Mouse (Mus musculus): ENCODE results near the gene She. TPM values are rescaled to one million over a fixed set of nuclear protein-coding genes. Genes with fewer than 3 reads are reported as not detected.
A peak's percentile ranks its signal among the peaks of the same experiment; 100 is the strongest.
"Not testable (repeated sequence)": the region's sequence is repeated elsewhere in the genome, so short reads cannot be mapped to it uniquely, and the experiment has no call there.

She gene
- polyA plus RNA-seq, 1 experiment from 2014 or later, result 5.4 TPM

- DNase-seq (ENCODE audit: low spot score), result no peak
- 9% methylated on average over 4 of the region's 4 CpGs for WGBS
- H3K27me3 ChIP-seq (ENCODE audit: insufficient read depth, poor library complexity, severe bottlenecking), result no peaks in the 10 kb centered on the region
- no peak overlapping the region for H3K4me3 ChIP-seq
- peaks cover 12% of the 10 kb centered on the region for H3K4me1 ChIP-seq
- H3K27ac ChIP-seq, result no peak overlapping the region
- H3K9me3 ChIP-seq, result no peaks in the 10 kb centered on the region
- H3K36me3 ChIP-seq, result peaks cover 10% of the 10 kb centered on the region; the same call in 1 of the 2 replicates
Observed at GRCm38 (mm10) chr3:89858123-89858522, 27.0 kb downstream of the She start.

GRCm38 (mm10) chr3:89858888-89859287, 27.7 kb downstream of the She start:
- H3K4me3 ChIP-seq, result no peak overlapping the region
- H3K27me3 ChIP-seq (ENCODE audit: insufficient read depth, poor library complexity, severe bottlenecking), result no peaks in the 10 kb centered on the region
- H3K36me3 ChIP-seq, result peaks cover 10% of the 10 kb centered on the region; the same call in 1 of the 2 replicates
- WGBS, result 69% methylated on average over 8 of the region's 8 CpGs
- no peak overlapping the region for H3K27ac ChIP-seq
- H3K4me1 ChIP-seq, result peaks cover 12% of the 10 kb centered on the region
- DNase-seq (ENCODE audit: low spot score), result no peak
- no peaks in the 10 kb centered on the region for H3K9me3 ChIP-seq

- Histone ChIP-seq H3K4me1 (peaks cover 7% of the 10 kb centered on the region; the same call in 1 of the 2 replicates), H3K9me3 (no peaks in the 10 kb centered on the region), H3K36me3 (peaks cover 10% of the 10 kb centered on the region; the same call in 1 of the 2 replicates), H3K27me3 (ENCODE audit: insufficient read depth, poor library complexity, severe bottlenecking) (no peaks in the 10 kb centered on the region), H3K27ac (no peak overlapping the region), H3K4me3 (no peak overlapping the region)
- WGBS, result 65% methylated on average over 3 of the region's 3 CpGs
- DNase-seq (ENCODE audit: low spot score), result no peak
Observed at GRCm38 (mm10) chr3:89859936-89860335, 28.8 kb downstream of the She start.

- WGBS, result 68% methylated on average over 3 of the region's 3 CpGs
Observed at GRCm38 (mm10) chr3:89860343-89860742, 29.2 kb downstream of the She start.

GRCm38 (mm10) chr3:89861070-89861469, 29.9 kb downstream of the She start:
- H3K27ac ChIP-seq, result 0 out of 2 replicates have a peak overlapping the region, but pooled peaks have one; percentile 16
- peaks cover 10% of the 10 kb centered on the region; the same call in 1 of the 2 replicates for H3K36me3 ChIP-seq
- DNase-seq (ENCODE audit: low spot score), result no peak
- peaks cover 9% of the 10 kb centered on the region; the same call in 1 of the 2 replicates for H3K4me1 ChIP-seq
- no peaks in the 10 kb centered on the region for H3K9me3 ChIP-seq
- no peak overlapping the region for H3K4me3 ChIP-seq
- 28% methylated on average over 4 of the region's 4 CpGs for WGBS
- no peaks in the 10 kb centered on the region for H3K27me3 ChIP-seq (ENCODE audit: insufficient read depth, poor library complexity, severe bottlenecking)

More at GRCm38 (mm10) chr3:89860343-89860742, 29.2 kb downstream of the She start:
- Histone ChIP-seq H3K4me3 (no peak overlapping the region), H3K9me3 (no peaks in the 10 kb centered on the region), H3K27me3 (ENCODE audit: insufficient read depth, poor library complexity, severe bottlenecking) (no peaks in the 10 kb centered on the region), H3K27ac (no peak overlapping the region), H3K4me1 (peaks cover 9% of the 10 kb centered on the region; the same call in 1 of the 2 replicates), H3K36me3 (peaks cover 10% of the 10 kb centered on the region; the same call in 1 of the 2 replicates)
- DNase-seq (ENCODE audit: low spot score), result no peak

- Histone ChIP-seq H3K27me3 (ENCODE audit: insufficient read depth, poor library complexity, severe bottlenecking) (no peaks in the 10 kb centered on the region), H3K4me3 (no peak overlapping the region), H3K9me3 (no peaks in the 10 kb centered on the region), H3K4me1 (peaks cover 9% of the 10 kb centered on the region; the same call in 1 of the 2 replicates), H3K27ac (no peak overlapping the region), H3K36me3 (peaks cover 5% of the 10 kb centered on the region; the same call in 1 of the 2 replicates)
- no peak for DNase-seq (ENCODE audit: low spot score)
- WGBS, result 53% methylated on average over 8 of the region's 8 CpGs
Observed at GRCm38 (mm10) chr3:89862182-89862761, 31.1 kb downstream of the She start.

GRCm38 (mm10) chr3:89863276-89863675, 32.1 kb downstream of the She start:
- H3K4me1 ChIP-seq, result peaks cover 14% of the 10 kb centered on the region
- DNase-seq (ENCODE audit: low spot score); H3K36me3 ChIP-seq; H3K4me3 ChIP-seq; H3K27ac ChIP-seq; H3K27me3 ChIP-seq (ENCODE audit: insufficient read depth, poor library complexity, severe bottlenecking); H3K9me3 ChIP-seq: not testable (repeated sequence)
- WGBS, result 83% methylated on average over 3 of the region's 3 CpGs

- Histone ChIP-seq H3K4me1 (peaks cover 20% of the 10 kb centered on the region), H3K36me3 (no peaks in the 10 kb centered on the region), H3K27me3 (ENCODE audit: insufficient read depth, poor library complexity, severe bottlenecking) (no peaks in the 10 kb centered on the region), H3K9me3 (no peaks in the 10 kb centered on the region), H3K27ac (no peak overlapping the region), H3K4me3 (no peak overlapping the region)
- WGBS, result 66% methylated on average over 9 of the region's 9 CpGs
- no peak for DNase-seq (ENCODE audit: low spot score)
Observed at GRCm38 (mm10) chr3:89863716-89864509, 32.7 kb downstream of the She start.

- 61% methylated on average over 6 of the region's 6 CpGs for WGBS
- DNase-seq (ENCODE audit: low spot score), result no peak
Observed at GRCm38 (mm10) chr3:89865020-89865419, 33.9 kb downstream of the She start.

GRCm38 (mm10) chr3:89865764-89866163, 34.6 kb downstream of the She start:
- H3K4me1 ChIP-seq, result peaks cover 31% of the 10 kb centered on the region
- H3K27me3 ChIP-seq (ENCODE audit: insufficient read depth, poor library complexity, severe bottlenecking), result no peaks in the 10 kb centered on the region
- WGBS, result 71% methylated on average over 4 of the region's 4 CpGs
- H3K27ac ChIP-seq, result no peak overlapping the region
- no peak overlapping the region for H3K4me3 ChIP-seq
- H3K9me3 ChIP-seq, result no peaks in the 10 kb centered on the region
- no peak for DNase-seq (ENCODE audit: low spot score)
- H3K36me3 ChIP-seq, result no peaks in the 10 kb centered on the region

More at GRCm38 (mm10) chr3:89865020-89865419, 33.9 kb downstream of the She start:
- Histone ChIP-seq H3K27me3 (ENCODE audit: insufficient read depth, poor library complexity, severe bottlenecking) (no peaks in the 10 kb centered on the region), H3K4me1 (peaks cover 27% of the 10 kb centered on the region), H3K27ac (no peak overlapping the region), H3K36me3 (no peaks in the 10 kb centered on the region), H3K4me3 (no peak overlapping the region), H3K9me3 (no peaks in the 10 kb centered on the region)

- H3K9me3 ChIP-seq, result no peaks in the 10 kb centered on the region
- no peak overlapping the region for H3K4me3 ChIP-seq
- H3K4me1 ChIP-seq, result peaks cover 30% of the 10 kb centered on the region
- H3K27me3 ChIP-seq (ENCODE audit: insufficient read depth, poor library complexity, severe bottlenecking), result no peaks in the 10 kb centered on the region
- H3K27ac ChIP-seq, result no peak overlapping the region
- WGBS, result 76% methylated on average over 4 of the region's 4 CpGs
- no peaks in the 10 kb centered on the region for H3K36me3 ChIP-seq
- no peak for DNase-seq (ENCODE audit: low spot score)
Observed at GRCm38 (mm10) chr3:89867651-89868050, 36.5 kb downstream of the She start.

- peak overlapping the region; percentile 44; the same call in 1 of the 2 replicates for H3K27ac ChIP-seq
- H3K4me3 ChIP-seq, result 0 out of 2 replicates have a peak overlapping the region, but pooled peaks have one; percentile 2
- no peaks in the 10 kb centered on the region for H3K36me3 ChIP-seq
- H3K4me1 ChIP-seq, result peaks cover 30% of the 10 kb centered on the region
- peak; percentile 87 for DNase-seq (ENCODE audit: low spot score)
- 10% methylated on average over 7 of the region's 7 CpGs for WGBS
- no peaks in the 10 kb centered on the region for H3K9me3 ChIP-seq
- H3K27me3 ChIP-seq (ENCODE audit: insufficient read depth, poor library complexity, severe bottlenecking), result no peaks in the 10 kb centered on the region
Observed at GRCm38 (mm10) chr3:89868357-89868756, 37.2 kb downstream of the She start.

- DNase-seq (ENCODE audit: low spot score), result no peak
- no peaks in the 10 kb centered on the region for H3K9me3 ChIP-seq
- H3K27me3 ChIP-seq (ENCODE audit: insufficient read depth, poor library complexity, severe bottlenecking), result no peaks in the 10 kb centered on the region
- H3K36me3 ChIP-seq, result no peaks in the 10 kb centered on the region
- H3K27ac ChIP-seq, result no peak overlapping the region
- H3K4me1 ChIP-seq, result peaks cover 30% of the 10 kb centered on the region
- H3K4me3 ChIP-seq, result no peak overlapping the region
- 31% methylated on average over 9 of the region's 9 CpGs for WGBS
Observed at GRCm38 (mm10) chr3:89868956-89869355, 37.8 kb downstream of the She start.

Measured in heart, embryonic 10.5 days (tissue).